Mouse (Mus musculus) MEL (cell line): ENCODE measurements at regions not wholly inside any gene's neighbourhood (a gene's known extent, or its start where the extent isn't known, plus 50 kb on each side); places are given as distances from the start of the nearest gene placed in this dataset.

ENCODE experiments used
- CTCF ChIP-seq, 3 experiments: IDR thresholded peaks in 2 of 3; conservative IDR thresholded peaks in 1 of 3; 2 replicates each; pipeline ENCODE4 v1.5.1; 2011 to 2012; ENCODE audit warnings: low read length in 3 of 3, low read depth in 2 of 3, mild to moderate bottlenecking in 2 of 3, improper control_type of control experiment in 1 of 3, inconsistent platforms in 1 of 3, mixed read lengths in 1 of 3, moderate library complexity in 1 of 3; ENCODE audit not compliant: control insufficient read depth in 1 of 3, insufficient read depth in 1 of 3, poor library complexity in 1 of 3, severe bottlenecking in 1 of 3
- EP300 ChIP-seq, 2 experiments: IDR thresholded peaks; 2 replicates each; pipeline ENCODE4 v1.6.1; 2011; ENCODE audit warnings: improper control_type of control experiment in 2 of 2, low read length in 2 of 2, low read depth in 1 of 2, mild to moderate bottlenecking in 1 of 2
- MAFK ChIP-seq: IDR thresholded peaks from 2 replicates; pipeline ENCODE4 v1.6.1; 2011; ENCODE audit warnings: low read depth, mild to moderate bottlenecking, low read length, improper control_type of control experiment, borderline replicate concordance
- POLR2A ChIP-seq, 2 experiments: IDR thresholded peaks; 2 replicates each; pipeline ENCODE4 v1.6.1; 2011 to 2012; ENCODE audit warnings: low read length in 2 of 2, mild to moderate bottlenecking in 2 of 2, control low read depth in 1 of 2, improper control_type of control experiment in 1 of 2, low read depth in 1 of 2, moderate library complexity in 1 of 2; ENCODE audit not compliant: control insufficient read depth in 1 of 2, insufficient read depth in 1 of 2, poor library complexity in 1 of 2
- USF1 ChIP-seq: IDR thresholded peaks from 2 replicates; pipeline ENCODE4 v1.6.1; 2014; ENCODE audit warnings: low read depth, mild to moderate bottlenecking, inconsistent platforms, low read length, improper control_type of control experiment, moderate library complexity

DNA sequence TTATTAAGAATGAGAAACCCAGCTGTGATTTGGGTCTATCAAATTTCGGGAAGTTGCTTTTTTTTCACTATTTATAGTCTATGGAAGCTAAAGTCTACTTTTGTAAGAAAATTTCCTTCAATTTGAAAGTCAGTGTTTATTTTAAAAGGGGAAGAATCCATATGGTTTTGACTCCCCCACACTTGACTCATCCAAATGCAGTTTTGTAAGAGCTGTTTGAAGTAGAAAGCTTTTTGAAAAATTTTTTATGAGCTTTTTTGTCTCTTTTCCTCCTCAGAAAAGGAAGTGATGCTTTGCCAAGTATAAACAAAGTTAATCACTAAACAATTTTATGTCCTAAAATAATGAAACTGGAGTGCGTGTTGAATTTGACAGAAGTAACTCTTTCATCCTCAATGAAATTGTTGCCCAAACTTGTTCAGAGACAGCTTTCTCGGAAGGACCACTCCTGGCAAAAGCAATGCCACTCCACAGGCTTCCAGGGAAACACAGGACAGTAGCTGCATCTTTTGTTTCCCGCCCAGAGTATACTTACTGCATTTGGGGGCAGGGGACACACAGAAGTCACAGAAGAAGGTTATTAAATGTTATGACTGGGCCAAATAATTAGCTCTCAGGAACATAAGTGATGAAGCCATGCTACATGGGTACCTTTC, 196.4 kb upstream of the Dcn start:
- TF ChIP-seq POLR2A (IDR thresholded peaks at IDR 0.05; ENCODE audit: control insufficient read depth in 1 of 2, insufficient read depth in 1 of 2, low read depth in 1 of 2, low read length in 2 of 2, poor library complexity in 1 of 2), result no peak
- TF ChIP-seq CTCF (IDR thresholded peaks at IDR 0.05 in 2 of 3, conservative IDR thresholded peaks at IDR 0.05 in 1 of 3; ENCODE audit: control insufficient read depth in 1 of 3, insufficient read depth in 1 of 3, low read depth in 2 of 3, low read length in 3 of 3, poor library complexity in 1 of 3, severe bottlenecking in 1 of 3), result no peak
- TF ChIP-seq EP300 (IDR thresholded peaks at IDR 0.05; ENCODE audit: low read depth in 1 of 2, low read length in 2 of 2), result no peak
- TF ChIP-seq USF1, result no peak
- TF ChIP-seq MAFK, result no peak
